12 mouse cellular contexts compared by ENCODE assay signal in genomic region chr4:107546525-107546924, GRCm38 (mm10).
DNase-seq lines count a peak whose midpoint lies in the region; ATAC-seq lines count a peak whose summit lies in the region.
"Had no signal": no experiment of that assay in that cellular context is flagged by ENCODE, and none has a peak within 500 bp of the region (broad histone marks: within the 10 kb centered on the region; RNA-seq: fewer than 3 reads in every experiment).

No protein-coding gene starts in this region.

- DNase-seq in cerebellum, postnatal 10 days = peak; percentile 46 to 56
- DNase-seq in cerebellum, adult 11-12 months = no peak
- peak; percentile 42 for DNase-seq in layer of hippocampus, adult 9-11 months
- DNase-seq in layer of hippocampus, adult 9-10 months (ENCODE audit: low spot score) = no peak
- peak; percentile 2 for DNase-seq in urinary bladder, postnatal 14 days (ENCODE audit: low spot score)
- DNase-seq in urinary bladder, postnatal 25 days (ENCODE audit: low spot score) = no peak
- DNase-seq in kidney, adult 8-10 months = no peak
- DNase-seq: adrenal gland, postnatal 25 days; kidney, adult 9 months; layer of hippocampus, postnatal 36 days; thymus, adult 2 months had no signal

- ATAC-seq in cerebellum, adult (ENCODE audit: insufficient number of reproducible peaks, low FRiP score, low TSS enrichment) = no peak

Comparison
In these comparisons a context has a peak if more than half of its experiments do, and no peak if none do; other contexts are left out.
1. DNase-seq: peak in cerebellum, postnatal 10 days (2 of 2), layer of hippocampus, adult 9-11 months (single experiment) and urinary bladder, postnatal 14 days (single experiment); none in cerebellum, adult 11-12 months (single experiment), layer of hippocampus, adult 9-10 months (single experiment), urinary bladder, postnatal 25 days (single experiment) and kidney, adult 8-10 months (0 of 2).